Mouse (Mus musculus): Measurements from ENCODE around the gene Elp4. TPM values are rescaled to one million over a fixed set of nuclear protein-coding genes. Genes with fewer than 3 reads are reported as not detected.

Gene Elp4
- polyA plus RNA-seq, 1 experiment from 2014 or later, result 28.2 TPM

GRCm38 (mm10) chr2:105664996-105665395, 239.4 kb downstream of the Elp4 start:
- 16% methylated on average over 5 of the region's 5 CpGs for WGBS
- Histone ChIP-seq H3K27ac (ENCODE audit: low read depth, low read length) (no peak overlapping the region), H3K36me3 (ENCODE audit: control insufficient read depth, insufficient read depth, low read length) (no peaks in the 10 kb centered on the region), H3K4me1 (replicated peaks; ENCODE audit: control insufficient read depth, insufficient read depth, low read length) (peaks cover 4% of the 10 kb centered on the region; the same call in 1 of the 2 replicates), H3K4me3 (ENCODE audit: low read depth, low read length) (no peak overlapping the region), H3K27me3 (replicated peaks; ENCODE audit: control insufficient read depth, insufficient read depth, low read length) (peaks cover 100% of the 10 kb centered on the region), H3K9me3 (ENCODE audit: control insufficient read depth, low read length) (no peaks in the 10 kb centered on the region), H3K9ac (ENCODE audit: low read depth, low read length) (no peak overlapping the region), H3K4me2 (no peak overlapping the region)
- DNase-seq (ENCODE audit: low spot score) (no peak), ATAC-seq (replicated peaks; ENCODE audit: low FRiP score) (no peak)

GRCm38 (mm10) chr2:105663101-105663511, 241.3 kb downstream of the Elp4 start:
- peaks cover 100% of the 10 kb centered on the region for H3K27me3 ChIP-seq (replicated peaks; ENCODE audit: control insufficient read depth, insufficient read depth, low read length)
- H3K27ac ChIP-seq (ENCODE audit: low read depth, low read length), result no peak overlapping the region
- H3K4me1 ChIP-seq (replicated peaks; ENCODE audit: control insufficient read depth, insufficient read depth, low read length), result no peaks in the 10 kb centered on the region
- H3K36me3 ChIP-seq (ENCODE audit: control insufficient read depth, insufficient read depth, low read length), result no peaks in the 10 kb centered on the region
- no peaks in the 10 kb centered on the region for H3K9me3 ChIP-seq (ENCODE audit: control insufficient read depth, low read length)
- WGBS, result 4% methylated on average over 10 of the region's 10 CpGs
- DNase-seq (ENCODE audit: low spot score), result no peak
- H3K4me3 ChIP-seq (ENCODE audit: low read depth, low read length), result no peak overlapping the region
- no peak overlapping the region for H3K9ac ChIP-seq (ENCODE audit: low read depth, low read length)
- no peak overlapping the region for H3K4me2 ChIP-seq
- ATAC-seq (replicated peaks; ENCODE audit: low FRiP score), result no peak

- H3K36me3 ChIP-seq (ENCODE audit: control insufficient read depth, insufficient read depth, low read length), result no peaks in the 10 kb centered on the region
- peaks cover 98% of the 10 kb centered on the region for H3K27me3 ChIP-seq (replicated peaks; ENCODE audit: control insufficient read depth, insufficient read depth, low read length)
- H3K9ac ChIP-seq (ENCODE audit: low read depth, low read length), result no peak overlapping the region
- no peaks in the 10 kb centered on the region for H3K9me3 ChIP-seq (ENCODE audit: control insufficient read depth, low read length)
- no peak overlapping the region for H3K4me2 ChIP-seq
- no peak for ATAC-seq (replicated peaks; ENCODE audit: low FRiP score)
- H3K4me3 ChIP-seq (ENCODE audit: low read depth, low read length), result no peak overlapping the region
- DNase-seq (ENCODE audit: low spot score), result no peak
- WGBS, result 8% methylated on average over 7 of the region's 7 CpGs
- no peaks in the 10 kb centered on the region for H3K4me1 ChIP-seq (replicated peaks; ENCODE audit: control insufficient read depth, insufficient read depth, low read length)
- no peak overlapping the region for H3K27ac ChIP-seq (ENCODE audit: low read depth, low read length)
Measured at GRCm38 (mm10) chr2:105662606-105663005, 241.8 kb downstream of the Elp4 start.

GRCm38 (mm10) chr2:105662121-105662520, 242.2 kb downstream of the Elp4 start:
- H3K4me1 ChIP-seq (replicated peaks; ENCODE audit: control insufficient read depth, insufficient read depth, low read length), result no peaks in the 10 kb centered on the region
- ATAC-seq (replicated peaks; ENCODE audit: low FRiP score) (no peak), DNase-seq (ENCODE audit: low spot score) (no peak)
- H3K27me3 ChIP-seq (replicated peaks; ENCODE audit: control insufficient read depth, insufficient read depth, low read length), result peaks cover 98% of the 10 kb centered on the region
- H3K9ac ChIP-seq (ENCODE audit: low read depth, low read length), result no peak overlapping the region
- 7% methylated on average over 16 of the region's 16 CpGs for WGBS
- no peak overlapping the region for H3K4me2 ChIP-seq
- H3K36me3 ChIP-seq (ENCODE audit: control insufficient read depth, insufficient read depth, low read length), result no peaks in the 10 kb centered on the region
- H3K4me3 ChIP-seq (ENCODE audit: low read depth, low read length), result no peak overlapping the region
- no peaks in the 10 kb centered on the region for H3K9me3 ChIP-seq (ENCODE audit: control insufficient read depth, low read length)
- no peak overlapping the region for H3K27ac ChIP-seq (ENCODE audit: low read depth, low read length)

GRCm38 (mm10) chr2:105661623-105662066, 242.7 kb downstream of the Elp4 start:
- no peaks in the 10 kb centered on the region for H3K36me3 ChIP-seq (ENCODE audit: control insufficient read depth, insufficient read depth, low read length)
- no peak overlapping the region for H3K4me2 ChIP-seq
- H3K9ac ChIP-seq (ENCODE audit: low read depth, low read length), result no peak overlapping the region
- no peaks in the 10 kb centered on the region for H3K4me1 ChIP-seq (replicated peaks; ENCODE audit: control insufficient read depth, insufficient read depth, low read length)
- H3K4me3 ChIP-seq (ENCODE audit: low read depth, low read length), result no peak overlapping the region
- ATAC-seq (replicated peaks; ENCODE audit: low FRiP score) (no peak), DNase-seq (ENCODE audit: low spot score) (no peak)
- H3K9me3 ChIP-seq (ENCODE audit: control insufficient read depth, low read length), result no peaks in the 10 kb centered on the region
- WGBS, result 5% methylated on average over 18 of the region's 18 CpGs
- no peak overlapping the region for H3K27ac ChIP-seq (ENCODE audit: low read depth, low read length)
- H3K27me3 ChIP-seq (replicated peaks; ENCODE audit: control insufficient read depth, insufficient read depth, low read length), result peaks cover 96% of the 10 kb centered on the region

GRCm38 (mm10) chr2:105660874-105661622, 243.3 kb downstream of the Elp4 start:
- WGBS, result 3% methylated on average over 26 of the region's 26 CpGs
- no peaks in the 10 kb centered on the region for H3K36me3 ChIP-seq (ENCODE audit: control insufficient read depth, insufficient read depth, low read length)
- H3K4me3 ChIP-seq (ENCODE audit: low read depth, low read length), result no peak overlapping the region
- no peaks in the 10 kb centered on the region for H3K4me1 ChIP-seq (replicated peaks; ENCODE audit: control insufficient read depth, insufficient read depth, low read length)
- H3K9me3 ChIP-seq (ENCODE audit: control insufficient read depth, low read length), result no peaks in the 10 kb centered on the region
- ATAC-seq (replicated peaks; ENCODE audit: low FRiP score) (no peak), DNase-seq (ENCODE audit: low spot score) (no peak)
- peaks cover 94% of the 10 kb centered on the region for H3K27me3 ChIP-seq (replicated peaks; ENCODE audit: control insufficient read depth, insufficient read depth, low read length)
- H3K9ac ChIP-seq (ENCODE audit: low read depth, low read length), result no peak overlapping the region
- no peak overlapping the region for H3K4me2 ChIP-seq
- no peak overlapping the region for H3K27ac ChIP-seq (ENCODE audit: low read depth, low read length)

GRCm38 (mm10) chr2:105659926-105660873, 244.2 kb downstream of the Elp4 start:
- Histone ChIP-seq H3K9me3 (ENCODE audit: control insufficient read depth, low read length) (no peaks in the 10 kb centered on the region), H3K4me1 (replicated peaks; ENCODE audit: control insufficient read depth, insufficient read depth, low read length) (no peaks in the 10 kb centered on the region), H3K4me2 (no peak overlapping the region), H3K27me3 (replicated peaks; ENCODE audit: control insufficient read depth, insufficient read depth, low read length) (peaks cover 89% of the 10 kb centered on the region), H3K4me3 (ENCODE audit: low read depth, low read length) (no peak overlapping the region), H3K36me3 (ENCODE audit: control insufficient read depth, insufficient read depth, low read length) (no peaks in the 10 kb centered on the region), H3K9ac (ENCODE audit: low read depth, low read length) (no peak overlapping the region), H3K27ac (ENCODE audit: low read depth, low read length) (no peak overlapping the region)
- DNase-seq (ENCODE audit: low spot score), result no peak
- ATAC-seq (replicated peaks; ENCODE audit: low FRiP score), result no peak
- 2% methylated on average over 41 of the region's 41 CpGs for WGBS

- H3K9me3 ChIP-seq (ENCODE audit: control insufficient read depth, low read length), result no peaks in the 10 kb centered on the region
- DNase-seq (ENCODE audit: low spot score), result no peak
- WGBS, result 6% methylated on average over 9 of the region's 9 CpGs
- no peak for ATAC-seq (replicated peaks; ENCODE audit: low FRiP score)
- H3K27me3 ChIP-seq (replicated peaks; ENCODE audit: control insufficient read depth, insufficient read depth, low read length), result peaks cover 81% of the 10 kb centered on the region
- no peak overlapping the region for H3K9ac ChIP-seq (ENCODE audit: low read depth, low read length)
- no peaks in the 10 kb centered on the region for H3K36me3 ChIP-seq (ENCODE audit: control insufficient read depth, insufficient read depth, low read length)
- H3K4me2 ChIP-seq, result no peak overlapping the region
- H3K27ac ChIP-seq (ENCODE audit: low read depth, low read length), result no peak overlapping the region
- H3K4me3 ChIP-seq (ENCODE audit: low read depth, low read length), result no peak overlapping the region
- H3K4me1 ChIP-seq (replicated peaks; ENCODE audit: control insufficient read depth, insufficient read depth, low read length), result no peaks in the 10 kb centered on the region
Measured at GRCm38 (mm10) chr2:105659350-105659749, 245.0 kb downstream of the Elp4 start.
